Mouse (Mus musculus) intestine, postnatal 0 days (tissue): Measurements from ENCODE around the gene Aip. TPM values are rescaled to one million over a fixed set of nuclear protein-coding genes. Genes with fewer than 3 reads are reported as not detected.

Source experiments
- ATAC-seq: fragments of 200-750 bp; cut with Nextera tagmentation; 2 replicates; pipeline ENCODE4 v1.8.0; 2017; ENCODE audit warnings: mild to moderate bottlenecking, moderate TSS enrichment, moderate library complexity
- H3K27ac ChIP-seq: fragments of 300-500 bp; sonication (generic); 2 replicates; pipeline ENCODE4 v1.5.1; 2014; ENCODE audit warnings: mild to moderate bottlenecking, low read depth, low read length, moderate library complexity
- H3K27me3 ChIP-seq: fragments of 300-500 bp; sonication (generic); replicated peaks from 2 replicates; pipeline ENCODE4 v1.6.1; 2014; ENCODE audit warnings: low read length, mixed read lengths; ENCODE audit not compliant: control insufficient read depth, insufficient read depth
- H3K36me3 ChIP-seq: fragments of 300-500 bp; sonication (generic); 2 replicates; pipeline ENCODE4 v1.6.1; 2014; ENCODE audit warnings: mild to moderate bottlenecking, moderate library complexity; ENCODE audit not compliant: control insufficient read depth, insufficient read depth
- H3K4me1 ChIP-seq: fragments of 300-500 bp; sonication (generic); replicated peaks from 2 replicates; pipeline ENCODE4 v1.6.1; 2014; ENCODE audit warnings: antibody characterized with exemption, low read length, mixed read lengths; ENCODE audit not compliant: control insufficient read depth, insufficient read depth
- H3K4me2 ChIP-seq: fragments of 300-500 bp; sonication (generic); replicated peaks from 2 replicates; pipeline ENCODE4 v1.6.1; 2014; ENCODE audit warnings: low read depth, mild to moderate bottlenecking, moderate library complexity
- H3K4me3 ChIP-seq: fragments of 300-500 bp; sonication (generic); 2 replicates; pipeline ENCODE4 v1.5.1; 2014; ENCODE audit warnings: low read depth, low read length
- H3K9ac ChIP-seq: fragments of 300-500 bp; sonication (generic); 2 replicates; pipeline ENCODE4 v1.6.1; 2014; ENCODE audit warnings: mild to moderate bottlenecking, low read depth, low read length
- H3K9me3 ChIP-seq: fragments of 300-500 bp; sonication (generic); 2 replicates; pipeline ENCODE4 v1.6.1; 2016; ENCODE audit warnings: mixed run types; ENCODE audit not compliant: control insufficient read depth
- CTCF ChIP-seq: sonication (generic); IDR thresholded peaks from 2 replicates; pipeline ENCODE4 v1.5.1; 2016; ENCODE audit warnings: low read depth, mild to moderate bottlenecking, control low read depth, antibody characterized with exemption, moderate library complexity
- WGBS: fragments of 180-500 bp; shearing (Covaris S2); extraction: QIAGEN DNeasy Blood & Tissue Kit; methylation state at CpG from one replicate; pipeline ENCODE4 v1.1.7; 2014; 5-methylcytosine and 5-hydroxymethylcytosine counted together
- polyA plus RNA-seq: library from polyadenylated mRNA; unstranded; fragments of >200 nt; fragmentation: Nextera tagmentation; extraction: Ambion mirVana; gene quantifications from 2 replicates; pipeline ENCODE4 v1.2.1, GENCODE M21; 2015

The Aip gene
- polyA plus RNA-seq, 1 experiment from 2014 or later: 42.0 TPM

- Histone ChIP-seq H3K27me3 (no peaks in the 10 kb centered on the region), H3K36me3 (peaks cover 50% of the 10 kb centered on the region), H3K4me1 (peaks cover 4% of the 10 kb centered on the region; the same call in 1 of the 2 replicates), H3K27ac (no peak overlapping the region), H3K9ac (no peak overlapping the region), H3K4me2 (no peak overlapping the region), H3K4me3 (no peak overlapping the region), H3K9me3 (no peaks in the 10 kb centered on the region)
- 98% methylated on average over 8 of the region's 8 CpGs for WGBS
- no peak for ATAC-seq
- no peak for TF ChIP-seq CTCF
Measured at GRCm38 (mm10) chr19:4159049-4159448, 33.4 kb upstream of the Aip start.

GRCm38 (mm10) chr19:4156771-4157170 lies 31.1 kb upstream of the Aip start:
- Histone ChIP-seq H3K4me1 (no peaks in the 10 kb centered on the region), H3K9me3 (no peaks in the 10 kb centered on the region), H3K27me3 (no peaks in the 10 kb centered on the region), H3K9ac (no peak overlapping the region), H3K4me2 (no peak overlapping the region), H3K4me3 (no peak overlapping the region), H3K36me3 (peaks cover 71% of the 10 kb centered on the region), H3K27ac (no peak overlapping the region)
- no peak for TF ChIP-seq CTCF
- WGBS: 92% methylated on average over 12 of the region's 12 CpGs
- ATAC-seq: no peak

- Histone ChIP-seq H3K4me3 (no peak overlapping the region), H3K27me3 (no peaks in the 10 kb centered on the region), H3K9ac (no peak overlapping the region), H3K36me3 (peaks cover 74% of the 10 kb centered on the region), H3K9me3 (no peaks in the 10 kb centered on the region), H3K27ac (no peak overlapping the region), H3K4me1 (no peaks in the 10 kb centered on the region), H3K4me2 (no peak overlapping the region)
- TF ChIP-seq CTCF: no peak
- ATAC-seq: no peak
- 77% methylated on average over 20 of the region's 20 CpGs for WGBS
Measured at GRCm38 (mm10) chr19:4156073-4156579, 30.5 kb upstream of the Aip start.

DNA sequence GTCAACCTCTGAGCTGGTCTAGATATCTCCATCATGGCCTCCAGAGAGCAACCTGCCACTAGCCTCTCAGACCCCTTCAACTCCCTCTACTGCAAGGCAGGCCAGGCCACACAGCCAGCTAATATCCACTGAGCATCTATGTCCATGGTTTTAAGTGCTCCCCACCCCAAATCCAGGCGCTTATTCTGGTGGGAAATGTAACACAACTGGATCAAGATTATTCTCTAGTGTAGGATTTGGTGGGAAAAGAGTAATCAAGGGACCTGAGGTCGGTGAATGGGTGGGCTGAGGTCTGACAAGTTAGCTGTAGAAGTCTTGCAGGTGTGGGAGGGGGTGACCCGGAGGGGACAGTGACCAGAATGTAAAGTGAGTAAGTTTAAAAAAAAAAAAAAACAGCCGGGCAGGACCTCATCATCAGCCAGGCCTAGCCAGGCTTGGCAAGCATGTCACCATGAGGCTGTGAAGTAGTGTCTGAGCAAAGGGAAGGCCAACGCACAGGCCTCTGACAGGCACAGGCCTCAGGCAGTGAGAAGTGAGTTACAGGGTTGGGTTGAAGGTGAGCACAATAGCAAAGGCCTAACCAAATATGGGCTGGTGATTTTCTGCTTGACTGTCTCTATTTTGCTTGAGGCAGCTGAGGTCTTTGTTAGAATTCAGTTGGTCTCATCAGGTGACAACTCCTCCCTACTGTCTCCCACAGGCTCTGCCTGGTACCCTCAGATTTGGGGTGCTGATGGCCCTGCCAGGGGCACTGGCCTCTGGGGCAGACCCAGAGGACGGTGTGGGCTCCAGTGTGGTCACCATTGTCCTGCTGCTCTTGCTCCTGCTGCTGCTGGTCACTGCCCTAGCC lies 29.8 kb upstream of the Aip start:
- H3K4me1 ChIP-seq: no peaks in the 10 kb centered on the region
- TF ChIP-seq CTCF: no peak
- peaks cover 74% of the 10 kb centered on the region for H3K36me3 ChIP-seq
- no peaks in the 10 kb centered on the region for H3K27me3 ChIP-seq
- H3K27ac ChIP-seq: no peak overlapping the region
- 80% methylated on average over 6 of the region's 6 CpGs for WGBS
- no peaks in the 10 kb centered on the region for H3K9me3 ChIP-seq
- H3K9ac ChIP-seq: no peak overlapping the region
- H3K4me2 ChIP-seq: no peak overlapping the region
- H3K4me3 ChIP-seq: no peak overlapping the region
- no peak for ATAC-seq

DNA sequence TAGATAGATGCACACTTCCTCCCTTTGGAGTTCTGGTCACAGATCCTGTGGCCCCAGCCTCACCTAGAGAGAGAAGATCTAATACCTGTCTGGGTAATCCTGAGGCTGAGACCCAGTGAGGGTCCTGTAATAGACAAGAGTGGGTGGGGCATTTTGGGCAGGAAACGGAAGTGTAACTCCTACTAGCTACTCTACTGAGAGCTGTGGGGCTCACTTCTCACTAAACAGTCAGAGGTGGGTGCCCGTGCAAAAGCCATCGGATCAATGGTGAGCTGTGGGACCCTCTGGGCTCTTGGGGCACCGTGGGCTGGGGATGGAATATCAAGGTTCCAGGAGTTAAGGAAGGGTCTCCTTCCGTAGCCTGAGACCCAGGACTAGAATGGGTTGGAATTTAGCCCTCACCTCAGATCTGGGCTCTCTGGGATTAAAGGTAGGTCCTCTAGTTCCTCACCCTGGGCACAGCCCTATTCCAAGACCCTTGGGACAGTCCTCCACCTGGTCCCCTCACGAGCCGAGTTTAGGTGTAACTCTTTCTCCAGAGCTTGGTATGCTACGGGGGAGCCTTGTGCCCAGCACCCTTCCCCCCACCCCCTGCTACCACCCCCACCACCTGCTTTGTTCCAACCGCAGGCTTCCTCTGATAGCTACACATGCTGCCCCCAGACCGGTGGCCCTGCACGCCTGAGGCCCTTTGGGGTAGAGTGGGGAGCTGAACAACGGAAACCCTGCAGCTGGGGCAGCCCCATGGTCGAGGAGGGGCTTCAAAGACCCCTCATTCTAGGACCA lies 29.0 kb upstream of the Aip start:
- Histone ChIP-seq H3K4me2 (no peak overlapping the region), H3K36me3 (peaks cover 75% of the 10 kb centered on the region), H3K27ac (no peak overlapping the region), H3K9me3 (no peaks in the 10 kb centered on the region), H3K4me1 (peaks cover 4% of the 10 kb centered on the region; the same call in 1 of the 2 replicates), H3K4me3 (no peak overlapping the region), H3K9ac (no peak overlapping the region), H3K27me3 (no peaks in the 10 kb centered on the region)
- TF ChIP-seq CTCF: no peak
- no peak for ATAC-seq
- WGBS: 76% methylated on average over 13 of the region's 13 CpGs

DNA sequence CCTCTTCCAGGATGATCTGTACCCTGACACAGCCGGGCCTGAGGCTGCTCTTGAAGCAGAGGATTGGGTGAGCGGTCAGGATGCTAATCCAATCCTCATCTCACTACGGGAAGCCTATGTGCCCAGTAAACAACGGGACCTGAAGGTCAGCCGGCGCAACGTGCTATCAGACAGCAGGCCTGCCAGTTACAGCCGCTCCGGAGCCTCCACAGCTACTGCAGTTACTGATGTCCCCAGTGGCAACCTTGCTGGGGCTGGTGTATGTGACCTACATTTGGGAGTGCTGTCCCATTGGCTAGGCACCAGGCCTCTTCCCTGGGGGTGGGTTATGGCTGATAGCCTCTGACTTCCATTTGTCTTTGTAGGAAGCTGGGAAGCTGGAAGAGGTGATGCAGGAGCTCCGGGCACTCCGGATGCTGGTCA lies 27.6 kb upstream of the Aip start, which contains the start of gene Ptprcap:
Gene Ptprcap (plus strand): TSS at position 373 of the 423 bp plus-strand sequence.
- no peaks in the 10 kb centered on the region for H3K9me3 ChIP-seq
- no peak within 1 kb of the TSS for H3K4me3 ChIP-seq
- 72% methylated on average over 11 of the region's 11 CpGs for WGBS
- H3K9ac ChIP-seq: no peak within 1 kb of the TSS
- no peak for ATAC-seq
- peaks cover 9% of the 10 kb centered on the region; the same call in 1 of the 2 replicates for H3K4me1 ChIP-seq
- peaks cover 61% of the 10 kb centered on the region for H3K36me3 ChIP-seq
- no peak for TF ChIP-seq CTCF
- H3K4me2 ChIP-seq: no peak within 1 kb of the TSS
- no peak within 1 kb of the TSS for H3K27ac ChIP-seq
- no peaks in the 10 kb centered on the region for H3K27me3 ChIP-seq
